Mouse (Mus musculus) brain, embryonic 14.5 days (tissue): ENCODE results near the gene Atp1a1. TPM values are rescaled to one million over a fixed set of nuclear protein-coding genes. Genes with fewer than 3 reads are reported as not detected.

Experiments
- DNase-seq: peaks from one replicate; pipeline ENCODE4 v3.0.0-alpha.2; 2011; ENCODE audit warnings: low read depth
- CTCF ChIP-seq: fragments of 200-500 bp; IDR thresholded peaks from 2 replicates; pipeline ENCODE4 v1.5.1; 2012; ENCODE audit warnings: inconsistent platforms, mild to moderate bottlenecking, moderate library complexity, borderline replicate concordance; ENCODE audit not compliant: insufficient read depth, insufficient read length; ENCODE audit errors: extremely low read depth
- POLR2A ChIP-seq: fragments of 200-500 bp; IDR thresholded peaks from 2 replicates; pipeline ENCODE4 v1.6.1; 2012; ENCODE audit warnings: mild to moderate bottlenecking, inconsistent platforms, borderline replicate concordance; ENCODE audit not compliant: poor library complexity, insufficient read depth, insufficient read length, severe bottlenecking; ENCODE audit errors: extremely low read depth
- polyA plus RNA-seq: library from polyadenylated mRNA; depleted of rRNA; stranded (reverse); fragments of >200 nt; gene quantifications from 2 replicates; pipeline ENCODE4 v1.2.3, GENCODE M21; 2012

Gene Atp1a1
- polyA plus RNA-seq, 1 experiment = 129 TPM

GRCm38 (mm10) chr3:101598231-101598905, 6.1 kb downstream of the Atp1a1 start:
- TF ChIP-seq POLR2A = no peak
- DNase-seq = peak; percentile 65

GRCm38 (mm10) chr3:101597317-101598096, 7.0 kb downstream of the Atp1a1 start:
- DNase-seq = no peak
- TF ChIP-seq POLR2A = no peak
- TF ChIP-seq CTCF = no peak

- DNase-seq = peak; percentile 87
These were observed 7.8 kb downstream of the Atp1a1 start for GRCm38 (mm10) chr3:101596686-101597085.

GRCm38 (mm10) chr3:101595866-101596630, 8.4 kb downstream of the Atp1a1 start:
- TF ChIP-seq CTCF (no peak), POLR2A (no peak)
- peak; percentile 20 for DNase-seq

More at GRCm38 (mm10) chr3:101596686-101597085, 7.8 kb downstream of the Atp1a1 start:
- no peak for TF ChIP-seq POLR2A
- TF ChIP-seq CTCF = no peak

- DNase-seq = no peak
- TF ChIP-seq POLR2A (no peak), CTCF (no peak)
These were observed 9.5 kb downstream of the Atp1a1 start for GRCm38 (mm10) chr3:101594982-101595381.

- no peak for DNase-seq
- TF ChIP-seq POLR2A = no peak
- TF ChIP-seq CTCF = no peak
These were observed 11.2 kb downstream of the Atp1a1 start for GRCm38 (mm10) chr3:101593266-101593651.

- no peak for TF ChIP-seq CTCF
- no peak for TF ChIP-seq POLR2A
- DNase-seq = peak; percentile 77
These were observed 11.9 kb downstream of the Atp1a1 start for GRCm38 (mm10) chr3:101592281-101593265.

GRCm38 (mm10) chr3:101590380-101590779, 14.1 kb downstream of the Atp1a1 start:
- DNase-seq = no peak
- TF ChIP-seq POLR2A = no peak
- TF ChIP-seq CTCF = no peak

- TF ChIP-seq CTCF (no peak), POLR2A (no peak)
- DNase-seq = no peak
These were observed 16.2 kb downstream of the Atp1a1 start for GRCm38 (mm10) chr3:101588299-101588698.

GRCm38 (mm10) chr3:101586794-101587193, 17.7 kb downstream of the Atp1a1 start:
- no peak for TF ChIP-seq CTCF

More at GRCm38 (mm10) chr3:101586794-101587193, 17.7 kb downstream of the Atp1a1 start:
- DNase-seq = peak; percentile 4
